7 mouse cellular contexts compared by ENCODE assay signal in the genomic region with DNA sequence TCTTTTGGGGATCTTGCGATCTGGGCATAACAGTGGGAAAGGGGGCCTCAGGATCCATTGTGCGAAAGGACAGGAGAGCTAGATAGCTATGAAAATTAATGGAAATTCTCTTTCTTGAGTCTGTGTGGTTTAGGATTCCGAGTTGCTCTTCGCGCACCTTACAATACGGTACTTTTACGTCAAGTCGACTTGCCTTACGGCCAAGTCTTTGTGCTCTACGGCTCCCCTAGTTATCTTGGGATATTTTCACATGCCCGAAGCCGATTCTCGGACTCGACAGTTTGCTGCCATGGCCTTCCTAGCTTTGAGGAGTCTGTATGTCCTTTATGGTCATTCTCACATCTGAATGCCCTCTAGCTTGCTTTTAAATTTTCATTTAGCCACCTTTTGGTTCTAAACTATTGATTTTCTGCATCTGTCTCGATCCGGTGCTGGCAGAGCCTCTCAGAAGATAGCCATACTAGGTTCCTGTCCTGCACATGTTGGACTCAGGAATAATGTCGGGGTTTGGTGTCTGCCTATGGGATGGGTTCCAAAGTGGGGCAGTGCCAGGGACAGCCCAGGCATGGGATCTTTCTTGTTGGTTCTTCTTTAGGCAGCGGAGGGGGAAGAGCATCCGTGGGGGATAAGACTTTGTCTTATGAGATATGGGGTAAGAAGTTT.
DNase-seq lines count a peak whose midpoint lies in the region; ATAC-seq lines count a peak whose summit lies in the region.

No protein-coding gene starts in this region.

- ATAC-seq in frontal cortex, adult (ENCODE audit: low TSS enrichment): peak; percentile 83
- ATAC-seq in hindbrain, embryonic 13.5 days (ENCODE audit: low FRiP score): peak; percentile 65; the same call in 1 of the 2 replicates

- peak; percentile 79 for DNase-seq in adipocyte (ENCODE audit: low spot score)
- DNase-seq in cerebellum, adult 9-10 months: peak; percentile 63
- DNase-seq in left cerebral cortex, adult 18-20 months (ENCODE audit: low spot score in 2 of 2): peak; percentile 20 to 66
- peak; percentile 39 to 45 for DNase-seq in lung, postnatal 4 days
- peak; percentile 59 to 87 for DNase-seq in right cerebral cortex, adult 2 months (ENCODE audit: low spot score in 2 of 2)

- H3K4me1 ChIP-seq in hindbrain, embryonic 13.5 days (replicated peaks): no peaks in the 10 kb centered on the region

- H3K27ac ChIP-seq in hindbrain, embryonic 13.5 days: no peak overlapping the region

- H3K4me3 ChIP-seq in hindbrain, embryonic 13.5 days: peak overlapping the region; percentile 42

- no peaks in the 10 kb centered on the region for H3K36me3 ChIP-seq in hindbrain, embryonic 13.5 days

- peak overlapping the region; percentile 34 for H3K4me2 ChIP-seq in hindbrain, embryonic 13.5 days

- 58% methylated on average over 19 of the region's 19 CpGs for WGBS in hindbrain, embryonic 13.5 days

- no peaks in the 10 kb centered on the region for H3K27me3 ChIP-seq in hindbrain, embryonic 13.5 days

- peak overlapping the region; percentile 35; the same call in 1 of the 2 replicates for H3K9ac ChIP-seq in hindbrain, embryonic 13.5 days

- H3K9me3 ChIP-seq in hindbrain, embryonic 13.5 days: no peaks in the 10 kb centered on the region
